Mouse (Mus musculus) embryo, embryonic 10.5 days (tissue): ENCODE measurements around the gene Ptges2.

Source experiments
- DNase-seq: peaks from one replicate; pipeline ENCODE4 v3.0.0-alpha.2; 2015; ENCODE audit warnings: low spot score

Gene Ptges2

DNA sequence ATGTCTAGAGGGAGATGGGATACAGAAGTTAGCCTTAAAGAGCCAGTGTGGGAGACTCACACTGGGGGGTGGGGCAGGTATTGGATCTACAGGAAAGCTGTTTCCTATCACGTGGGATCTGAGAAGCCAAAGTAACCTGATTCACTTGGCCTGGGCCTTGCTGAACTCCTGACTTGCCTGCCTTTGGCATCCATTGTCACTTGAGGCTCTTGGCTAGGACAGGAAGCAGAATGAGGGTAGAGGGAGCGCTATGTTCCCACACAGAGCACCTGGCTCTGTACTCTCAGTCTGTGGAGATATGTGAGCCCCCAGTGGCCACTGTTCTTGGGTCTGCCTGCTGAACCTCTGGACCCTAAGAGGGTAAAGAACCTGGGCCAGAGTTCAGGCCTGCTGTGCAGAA is 20.9 kb downstream of the Ptges2 start:
- no peak for DNase-seq

DNA sequence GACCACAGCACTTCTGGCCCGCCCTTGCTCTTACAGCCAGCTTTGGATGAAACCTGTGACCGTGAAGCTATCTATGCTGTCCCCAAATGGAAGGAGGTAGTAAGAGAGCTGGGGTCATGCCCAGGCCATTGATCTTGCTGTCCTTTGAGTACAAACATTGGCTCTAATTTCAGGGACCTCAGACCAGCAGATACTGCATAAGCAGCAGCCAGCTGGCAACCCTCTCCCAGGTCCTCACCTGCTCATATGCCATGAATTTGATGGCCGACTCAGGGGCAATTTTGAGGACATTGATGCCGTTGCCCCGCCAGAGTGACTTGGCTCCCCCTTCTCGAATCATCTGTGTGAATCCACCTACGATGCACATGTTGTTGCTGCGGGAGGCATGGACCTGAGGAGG is 21.8 kb downstream of the Ptges2 start:
- DNase-seq: no peak

DNA sequence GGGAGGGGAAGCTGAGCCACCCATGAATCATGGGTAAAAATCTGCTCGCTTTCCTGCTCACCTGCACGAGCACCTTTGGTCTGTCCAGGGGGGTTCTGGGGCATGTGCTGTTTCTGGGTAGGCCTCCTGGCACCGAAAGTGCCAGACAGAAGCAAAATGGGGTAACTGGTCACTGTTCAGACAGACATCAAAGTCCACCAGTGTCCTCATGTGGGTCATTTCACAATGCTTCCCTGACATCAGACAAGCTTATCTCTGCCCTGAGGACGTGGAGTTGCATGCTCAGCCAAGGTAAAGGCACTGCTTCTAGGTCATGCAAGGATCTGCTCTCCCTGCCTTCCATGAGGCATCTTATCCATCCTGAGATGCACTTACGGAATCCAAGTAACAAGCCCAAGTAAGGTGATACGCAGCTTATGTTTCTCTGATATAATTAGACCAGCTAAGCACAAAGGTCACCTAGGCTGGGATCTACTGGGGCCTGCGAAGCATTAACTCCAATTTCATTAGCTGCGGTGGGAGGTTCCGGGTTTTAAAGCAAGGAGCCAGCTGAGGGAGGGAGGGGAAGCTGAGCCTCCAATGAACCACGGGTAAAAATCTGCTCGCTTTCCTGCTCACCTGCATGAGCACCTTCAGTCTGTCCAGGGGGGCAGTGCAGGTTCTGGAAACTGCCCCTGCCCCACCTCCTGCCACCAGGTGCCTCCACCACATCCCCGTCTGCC is 22.9 kb downstream of the Ptges2 start:
- no peak for DNase-seq

DNA sequence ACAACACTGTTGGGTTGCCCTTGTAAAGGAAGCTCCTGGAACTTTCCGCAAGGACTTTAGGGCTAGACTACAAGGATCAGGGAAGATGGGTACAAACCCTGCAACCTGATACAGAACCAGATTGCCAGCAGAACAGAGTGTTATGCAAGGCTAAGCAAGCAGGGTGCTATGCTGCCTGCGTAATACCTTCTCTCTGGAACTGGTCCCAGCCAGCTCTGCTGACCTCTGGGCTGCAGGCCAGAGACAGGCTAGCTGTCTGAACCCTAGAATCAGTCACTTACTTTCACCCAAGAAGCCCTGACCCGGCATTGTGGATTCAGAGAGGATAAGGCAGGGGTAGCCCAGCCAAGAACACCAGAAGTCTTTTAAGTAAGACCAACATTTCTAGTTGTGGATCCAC is 23.7 kb downstream of the Ptges2 start:
- DNase-seq: no peak

DNA sequence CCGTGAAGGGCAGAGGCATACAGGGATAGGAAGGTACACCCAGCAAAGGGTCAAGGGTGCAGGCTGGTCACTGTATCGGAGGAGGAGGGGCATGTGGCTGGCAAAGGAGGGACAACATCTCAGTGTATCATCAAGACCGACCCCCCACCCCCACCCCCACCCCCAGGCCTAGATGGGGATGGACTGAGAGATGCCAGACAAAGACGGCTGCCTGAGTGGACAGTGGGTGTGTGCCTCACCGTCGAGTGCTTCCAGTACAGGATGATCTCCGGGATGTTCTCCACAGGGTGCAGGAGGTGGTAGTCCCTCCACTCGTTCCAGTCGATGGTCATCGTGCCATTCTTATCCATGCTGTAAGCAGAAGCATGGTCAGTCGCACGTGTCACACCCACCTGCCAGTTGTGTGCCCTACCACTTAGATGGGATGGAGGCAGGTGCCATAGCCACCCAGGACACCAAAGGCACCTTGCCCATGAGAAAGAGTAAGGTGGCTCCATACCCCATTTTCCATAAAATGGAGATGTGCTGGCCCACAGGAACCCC is 24.4 kb downstream of the Ptges2 start:
- no peak for DNase-seq

DNA sequence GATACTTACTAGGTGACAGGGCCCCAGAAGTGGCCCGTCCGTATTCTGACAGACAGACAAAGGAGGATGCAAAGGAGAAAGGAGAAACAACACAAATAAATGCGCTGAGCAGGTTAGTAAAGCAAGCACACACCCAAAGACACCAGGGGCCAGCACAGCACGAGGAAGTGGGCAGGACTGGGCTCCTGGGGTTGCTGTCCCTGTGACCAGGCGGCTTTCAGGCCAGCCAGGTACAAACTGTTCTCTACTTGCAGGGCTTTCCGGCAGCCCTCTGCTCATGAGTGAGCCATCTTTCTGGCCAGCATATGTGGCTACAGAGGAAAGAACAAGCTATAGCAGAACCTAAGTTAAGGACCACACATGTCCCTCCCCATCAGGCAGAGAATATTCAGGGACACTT is 25.0 kb downstream of the Ptges2 start:
- DNase-seq: no peak

DNA sequence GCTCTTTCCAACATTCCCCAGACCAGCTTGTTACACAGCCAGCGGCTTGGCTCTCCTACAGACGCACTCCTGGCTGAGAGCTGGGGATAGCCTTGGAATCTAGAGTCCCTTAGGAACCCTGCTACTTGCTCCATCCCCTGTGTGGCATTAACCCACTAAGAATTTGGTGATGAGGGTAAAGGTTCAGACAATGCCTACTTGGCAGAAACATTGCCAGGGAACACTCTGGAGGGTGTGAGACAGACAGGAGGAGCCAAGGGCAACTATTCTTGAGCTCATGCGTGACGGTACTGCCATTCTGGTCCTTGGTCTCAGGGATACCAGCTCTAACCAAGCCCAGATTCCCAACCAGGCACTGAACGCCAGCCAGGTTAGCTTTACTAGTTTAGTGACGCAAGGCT is 26.2 kb downstream of the Ptges2 start:
- DNase-seq: no peak

DNA sequence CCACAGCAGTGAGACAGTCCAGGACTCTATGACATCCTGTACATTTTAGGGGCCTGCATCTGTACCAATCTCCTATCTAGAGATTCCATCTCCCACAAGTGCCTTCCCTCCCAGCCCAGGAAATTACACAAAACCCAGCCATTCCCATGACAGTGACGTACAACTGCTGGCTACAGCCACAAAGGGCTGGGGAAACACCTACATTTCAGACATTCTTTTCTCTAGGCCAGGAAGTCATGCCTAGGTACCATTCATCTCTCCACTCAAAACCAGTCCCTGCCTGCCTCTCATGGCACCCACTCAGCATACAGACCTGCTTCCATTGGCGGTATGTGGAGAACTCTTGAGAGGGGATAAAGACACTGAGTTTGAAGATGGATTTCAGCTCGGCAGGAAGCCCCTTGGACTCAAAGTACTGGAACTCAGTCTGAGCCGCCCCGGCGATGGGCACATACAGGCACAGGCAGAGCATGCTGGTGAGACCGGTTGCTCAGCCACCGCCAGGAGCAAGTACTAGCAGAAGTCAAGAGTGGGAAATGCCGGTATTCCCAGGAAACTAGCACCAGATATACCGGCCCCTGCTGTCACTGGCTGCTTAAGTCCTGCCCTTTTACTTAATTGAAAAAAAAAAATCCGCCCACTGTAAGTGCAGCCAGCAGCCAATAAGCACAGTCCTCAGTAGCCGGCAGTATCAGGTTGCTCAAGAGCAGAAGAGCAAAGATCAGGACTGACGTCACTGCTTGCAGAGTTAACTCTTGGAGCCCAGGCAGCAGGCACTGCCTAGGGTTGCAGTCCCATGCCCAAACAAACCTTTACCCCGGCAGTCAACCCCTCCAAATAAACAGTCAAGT is 28.0 kb downstream of the Ptges2 start:
- peak; percentile 94 for DNase-seq

DNA sequence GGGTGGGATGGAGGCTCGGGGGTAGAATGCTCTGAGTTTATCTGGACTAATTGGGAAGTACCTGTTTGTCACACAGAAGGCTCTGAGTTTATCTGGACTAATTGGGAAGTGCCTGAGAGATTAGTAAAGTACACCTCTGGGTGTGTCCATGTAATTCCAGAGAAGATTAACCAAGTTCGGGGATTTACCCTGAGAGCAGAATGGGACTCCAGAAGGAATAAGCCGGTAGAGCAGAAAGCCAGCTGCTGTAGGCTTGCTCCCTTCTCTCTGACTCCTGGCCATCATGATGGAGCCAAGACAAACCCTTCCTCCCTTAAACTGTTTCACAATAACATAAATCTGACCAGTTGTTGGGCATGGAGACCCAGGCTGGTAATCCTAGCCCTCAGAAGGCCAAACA is 29.1 kb downstream of the Ptges2 start:
- DNase-seq: no peak

DNA sequence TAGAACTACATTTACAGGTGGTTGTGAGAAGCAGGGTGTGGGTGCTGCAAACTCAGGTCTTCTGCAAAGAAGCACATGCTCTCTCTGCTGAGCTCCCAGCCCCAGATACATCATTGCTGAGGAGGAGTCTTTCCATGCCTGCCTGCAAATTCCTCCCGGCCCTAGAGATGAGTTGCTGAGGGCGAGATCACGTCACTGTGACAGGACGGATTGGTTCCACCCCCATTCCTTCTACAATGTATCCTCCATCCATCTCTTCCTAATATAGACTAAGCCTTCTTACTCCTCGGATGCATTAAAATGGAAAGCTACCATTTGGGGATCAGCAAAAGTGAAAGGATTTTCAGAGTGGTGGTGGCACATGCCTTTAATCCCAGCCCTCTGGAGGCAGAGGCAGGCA is 29.9 kb downstream of the Ptges2 start:
- DNase-seq: no peak

DNA sequence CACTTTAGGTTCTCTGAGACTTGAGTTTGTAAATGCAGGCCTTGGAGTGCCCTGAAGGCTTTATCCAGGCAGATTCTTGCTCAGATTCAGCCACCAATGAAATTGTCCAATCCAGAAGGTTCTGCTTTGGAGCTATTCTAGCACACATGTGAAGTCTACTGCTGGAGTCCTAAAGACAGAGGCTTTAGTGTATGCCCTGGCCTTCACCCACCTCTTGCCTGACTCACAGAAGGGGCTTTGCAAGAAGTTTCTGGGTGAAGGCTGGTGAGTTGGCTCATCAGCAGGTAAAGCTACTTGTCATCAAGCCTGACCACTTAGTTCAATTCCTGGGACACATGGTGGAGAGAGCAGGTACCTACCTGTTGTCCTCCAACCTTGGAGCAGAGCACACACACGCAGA is 30.4 kb downstream of the Ptges2 start:
- no peak for DNase-seq

DNA sequence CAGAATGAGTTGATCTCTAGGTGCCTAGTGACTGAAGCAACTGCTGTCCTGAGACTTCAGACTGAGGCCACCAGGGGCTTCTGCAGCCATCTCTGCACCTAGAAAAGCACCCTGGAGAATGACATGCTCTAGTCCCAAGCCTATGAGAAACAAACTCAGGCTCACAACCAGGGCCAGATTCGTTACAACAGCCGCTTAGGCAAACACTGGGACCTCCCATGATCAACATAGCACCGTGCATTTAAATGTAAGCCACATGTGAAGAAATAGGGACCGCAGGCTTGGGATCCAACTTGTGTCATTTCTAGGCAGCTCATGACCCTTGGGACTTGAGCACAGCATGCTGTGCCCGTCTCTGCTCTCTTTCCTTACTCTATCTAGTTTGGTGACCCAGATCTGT is 32.0 kb downstream of the Ptges2 start:
- DNase-seq: no peak

DNA sequence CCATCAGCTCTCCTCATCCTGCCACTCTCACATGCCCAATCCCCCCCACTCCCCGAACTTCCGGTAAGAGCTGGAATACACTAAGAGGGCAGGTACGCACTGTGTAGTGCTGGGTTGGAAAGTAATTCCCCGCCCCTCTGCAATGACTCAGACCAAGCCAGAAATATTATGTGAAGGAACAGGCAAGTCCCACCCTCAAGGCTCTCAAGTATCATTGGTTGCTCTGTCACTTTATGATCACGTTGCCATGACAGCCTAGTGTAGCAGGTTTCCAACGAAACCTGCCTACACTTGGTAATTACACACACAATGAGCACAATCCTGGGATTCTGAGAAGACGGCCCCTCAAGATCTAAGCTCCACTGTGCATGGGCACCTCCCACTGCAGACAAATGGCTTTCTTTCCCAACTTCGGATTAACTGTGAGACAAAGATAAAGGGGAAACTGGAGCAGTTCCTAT is 32.6 kb downstream of the Ptges2 start:
- peak; percentile 36 for DNase-seq

DNA sequence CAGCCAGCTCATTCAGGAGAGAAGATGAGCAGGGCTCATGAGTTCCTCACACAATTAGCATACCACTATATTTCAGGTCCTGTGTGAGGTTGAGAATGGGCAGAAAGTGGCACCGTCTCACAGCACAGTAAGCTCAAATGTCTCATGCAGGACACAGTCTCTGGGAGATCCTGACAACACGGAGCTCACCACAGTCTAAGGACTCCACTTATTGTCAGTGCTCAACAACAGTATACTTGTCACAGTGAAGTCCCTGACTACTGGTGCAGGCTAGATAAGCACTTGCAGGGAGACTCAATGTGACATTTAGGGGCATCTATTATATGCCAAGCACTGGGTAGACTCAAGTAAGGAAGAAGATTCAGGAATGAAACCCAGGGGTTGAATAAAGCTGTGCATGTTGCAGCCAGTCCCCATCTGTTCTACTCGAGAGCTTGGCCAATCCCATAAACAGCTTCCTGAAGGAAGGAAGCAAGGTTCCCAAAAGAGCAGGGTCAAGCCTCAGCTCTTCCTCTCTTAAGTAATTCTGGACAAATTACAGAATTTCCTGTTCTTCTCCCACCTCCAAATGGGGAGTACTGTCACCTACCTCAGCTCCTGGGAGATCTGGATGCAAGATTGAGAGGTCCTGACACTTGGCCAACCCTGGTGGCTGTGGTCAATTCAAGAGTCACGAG is 33.7 kb downstream of the Ptges2 start:
- DNase-seq: no peak

DNA sequence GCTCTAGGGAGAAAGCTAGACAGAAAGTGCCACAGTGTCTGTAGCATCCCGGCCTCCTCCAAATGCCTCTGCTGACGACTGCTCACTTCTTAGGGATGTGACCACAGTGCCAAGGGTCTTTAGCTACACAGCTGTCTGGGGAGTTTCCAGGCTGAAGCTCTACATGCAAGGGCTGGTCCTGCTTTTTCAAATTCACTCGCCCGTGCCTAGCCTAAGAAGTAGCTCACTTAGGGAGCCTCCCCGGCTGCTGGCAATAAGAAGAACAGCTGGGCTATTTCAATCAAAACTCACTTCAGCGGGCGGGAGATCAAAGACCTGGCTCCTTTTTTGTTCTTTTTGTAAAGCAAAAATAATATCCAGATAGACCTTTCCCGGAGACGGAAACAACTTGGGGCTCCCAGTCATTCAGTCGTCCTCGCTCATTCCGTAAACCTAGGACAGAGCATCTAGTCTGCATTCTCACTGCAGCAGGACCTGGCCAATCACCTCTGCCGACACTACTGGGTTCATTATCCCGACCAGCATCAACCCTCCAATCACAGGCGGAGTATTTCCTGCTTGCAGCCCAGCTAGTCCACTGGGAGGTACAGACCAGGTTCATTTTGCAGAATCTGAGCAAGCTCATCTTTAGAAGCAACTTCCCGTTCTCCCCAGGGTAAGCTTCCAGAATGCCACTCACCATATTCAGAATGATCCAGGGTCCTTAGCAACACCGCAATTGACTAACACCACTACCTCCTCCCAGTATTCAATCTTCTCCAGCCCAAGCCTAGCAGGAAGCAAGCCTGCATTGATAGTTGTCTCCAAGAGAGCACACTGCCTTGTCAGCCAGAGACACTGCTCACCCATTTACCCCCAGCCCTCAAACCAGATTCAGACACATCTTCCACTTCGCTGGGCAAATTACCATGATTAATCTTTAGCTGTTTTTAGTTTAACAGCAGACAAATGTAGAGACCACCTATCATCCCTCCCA is 35.3 kb downstream of the Ptges2 start:
- peak; percentile 96 for DNase-seq

DNA sequence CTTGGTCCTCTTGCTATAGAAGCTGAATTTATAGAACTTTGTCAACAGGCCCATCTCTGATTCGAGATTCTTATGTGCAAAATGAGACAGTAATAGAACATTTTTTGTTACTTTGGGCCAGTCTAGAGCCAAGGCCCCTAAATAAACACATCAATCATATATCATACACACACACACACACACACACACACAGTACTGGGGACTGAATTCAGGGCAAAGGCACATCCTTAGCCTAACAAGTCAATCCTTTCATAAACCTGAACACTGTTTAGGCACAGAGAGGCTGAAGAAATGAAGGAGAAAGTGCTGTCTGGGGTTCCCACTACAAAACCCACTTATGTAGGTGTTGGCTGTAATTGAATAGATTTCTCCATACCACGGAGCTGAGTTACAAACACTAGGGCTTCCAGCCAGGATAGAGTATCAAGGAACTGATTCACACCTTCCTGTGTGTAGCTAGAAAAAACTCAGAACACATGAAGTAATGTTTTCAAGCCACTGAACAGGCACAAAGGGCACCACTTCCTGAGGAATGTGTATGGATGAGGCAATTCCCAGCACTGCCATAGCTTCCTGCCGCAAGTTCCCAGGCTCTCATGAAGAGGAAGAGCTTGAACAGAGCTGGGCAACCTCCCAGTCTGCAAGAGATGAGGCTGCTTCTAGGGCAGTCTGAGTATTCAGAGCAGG is 41.1 kb downstream of the Ptges2 start:
- DNase-seq: peak; percentile 34

DNA sequence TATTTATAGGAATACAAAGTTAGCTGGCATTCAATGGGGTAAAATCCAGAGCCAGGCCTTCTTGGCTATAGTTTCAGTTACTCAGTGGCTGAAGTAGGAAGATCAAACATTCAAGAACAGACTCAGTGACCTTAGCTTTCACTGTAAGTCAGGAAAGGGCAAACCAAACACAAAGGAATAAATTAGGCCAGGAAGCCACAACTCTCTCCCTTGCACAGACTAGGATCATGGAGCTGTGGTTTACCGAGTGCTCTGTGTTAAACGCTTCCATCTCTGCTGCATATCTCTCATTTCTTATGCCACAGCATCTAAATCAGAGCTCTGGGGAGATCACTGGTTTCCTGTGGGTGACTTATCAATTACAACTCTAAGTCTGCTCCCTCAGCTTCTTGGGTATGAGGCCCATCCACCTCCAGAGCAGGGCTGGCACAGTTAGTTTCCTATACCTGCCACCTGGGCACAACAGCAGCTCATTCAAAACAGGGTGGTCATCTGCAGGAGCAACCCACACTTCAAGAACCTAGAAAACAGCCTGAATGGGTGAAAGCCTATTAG is 42.0 kb downstream of the Ptges2 start:
- no peak for DNase-seq

DNA sequence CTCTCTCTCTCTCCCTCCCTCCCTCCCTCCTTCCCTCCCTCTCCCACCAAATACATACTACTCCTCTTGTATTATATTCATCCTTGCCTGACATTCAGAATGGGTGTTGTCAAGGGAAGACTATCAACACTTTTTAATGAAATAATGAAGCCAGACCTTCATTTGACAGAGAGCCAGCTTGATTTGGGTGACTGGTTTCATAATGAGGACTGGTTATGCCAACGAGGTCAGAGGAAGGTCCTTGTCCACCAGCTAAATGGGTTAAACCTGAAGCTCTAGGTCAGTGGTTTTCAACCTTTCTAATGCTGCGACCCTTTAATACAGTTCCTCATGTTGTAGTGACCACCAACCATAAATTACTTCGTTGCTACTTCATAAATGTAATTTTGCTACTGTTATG is 43.0 kb downstream of the Ptges2 start:
- no peak for DNase-seq

DNA sequence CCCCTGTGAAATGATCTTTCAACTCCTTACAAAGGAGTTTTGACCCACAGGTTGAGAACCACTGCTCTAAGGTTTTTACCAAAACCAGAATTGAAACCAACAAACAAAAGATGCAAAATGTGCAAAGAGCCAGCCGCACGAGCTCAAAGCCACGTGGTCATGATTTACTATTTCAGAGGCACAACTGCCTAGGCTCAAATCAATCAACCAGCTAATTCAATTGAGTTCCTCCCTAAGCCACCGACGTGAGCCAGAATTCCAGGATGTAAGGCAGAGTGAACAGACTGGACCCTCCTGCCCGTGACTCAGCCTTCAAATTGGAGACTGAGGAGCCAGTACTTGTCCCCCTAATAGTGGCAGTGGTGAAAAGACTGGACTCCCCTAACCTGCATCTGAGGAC is 43.5 kb downstream of the Ptges2 start:
- peak; percentile 36 for DNase-seq

DNA sequence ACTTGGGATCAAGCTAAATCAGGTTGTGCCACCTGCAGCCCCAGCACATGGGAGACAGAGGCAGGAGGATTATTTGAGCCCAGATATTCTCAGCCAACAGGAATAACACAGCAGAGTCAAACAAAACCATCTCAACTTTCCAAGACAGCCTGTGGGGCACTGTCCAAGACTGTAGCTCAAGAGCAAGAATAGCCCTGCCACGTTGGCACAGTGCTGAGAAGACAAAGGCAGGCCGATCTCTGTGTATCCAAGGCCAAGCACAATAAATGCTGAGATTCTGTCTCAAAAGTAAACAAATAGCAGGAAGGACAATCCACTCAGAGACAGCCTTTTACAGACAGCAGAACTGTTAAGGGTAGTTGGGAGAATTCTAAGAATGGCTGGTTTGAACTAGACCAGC is 44.5 kb downstream of the Ptges2 start:
- no peak for DNase-seq

DNA sequence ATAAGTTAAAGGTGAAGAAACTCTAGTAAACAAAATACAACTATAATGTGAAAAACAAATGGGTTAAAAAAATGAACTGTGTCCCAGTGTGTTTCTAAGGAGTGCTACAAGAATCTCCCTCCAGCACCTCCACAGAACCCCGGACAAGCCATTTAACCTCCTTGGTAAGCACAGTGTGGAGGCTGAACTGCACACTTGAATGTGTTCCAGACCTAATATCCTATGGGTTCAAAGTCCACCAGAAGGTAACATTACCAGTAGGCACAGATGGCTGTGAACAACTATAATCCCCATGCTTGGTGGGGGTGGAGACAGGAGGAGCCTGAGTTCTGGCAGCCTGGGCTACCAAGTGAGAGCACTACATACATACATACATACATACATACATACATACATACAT is 44.9 kb downstream of the Ptges2 start:
- no peak for DNase-seq
